Comparison of ENCODE assay signal across 8 mouse cellular contexts in the genomic region with DNA sequence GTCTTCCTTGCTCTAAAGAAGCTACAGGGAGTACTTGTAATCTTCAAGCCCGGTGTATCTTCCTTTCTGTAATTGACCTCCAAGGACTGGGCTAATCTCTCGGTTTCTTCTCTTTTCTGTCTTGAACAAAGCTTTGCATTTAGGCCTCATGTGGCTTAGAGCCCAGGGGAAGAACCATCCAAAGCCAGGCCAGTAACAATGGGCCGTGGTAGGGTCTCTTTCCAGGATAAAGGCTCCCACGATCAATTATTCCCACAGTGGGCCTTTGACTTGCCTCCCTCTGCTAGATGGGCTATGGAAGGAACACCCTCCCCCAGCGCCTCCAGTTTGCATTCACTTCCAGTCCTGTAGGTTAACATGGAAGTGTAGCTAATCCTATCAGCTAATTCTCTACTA.
DNase-seq lines count a peak whose midpoint lies in the region; ATAC-seq lines count a peak whose summit lies in the region.

No protein-coding gene starts in this region.

- H3K27me3 ChIP-seq in hindbrain, embryonic 11.5 days (ENCODE audit: control insufficient read depth, insufficient read depth, low read length), result no peaks in the 10 kb centered on the region
- H3K27me3 ChIP-seq in hindbrain, embryonic 12.5 days, result no peaks in the 10 kb centered on the region
- H3K27me3 ChIP-seq in embryonic facial prominence, embryonic 10.5 days (replicated peaks; ENCODE audit: low read depth, poor library complexity, severe bottlenecking), result no peaks in the 10 kb centered on the region
- H3K27me3 ChIP-seq in limb, embryonic 15.5 days, result no peaks in the 10 kb centered on the region

- no peak overlapping the region for H3K4me3 ChIP-seq in hindbrain, embryonic 11.5 days (ENCODE audit: low read depth, low read length)
- no peak overlapping the region for H3K4me3 ChIP-seq in hindbrain, embryonic 12.5 days
- H3K4me3 ChIP-seq in embryonic facial prominence, embryonic 10.5 days, result no peak overlapping the region
- no peak overlapping the region for H3K4me3 ChIP-seq in limb, embryonic 15.5 days

- 0 out of 2 replicates have a peak overlapping the region, but pooled peaks have one; percentile 27 for H3K27ac ChIP-seq in hindbrain, embryonic 11.5 days (ENCODE audit: low read depth, low read length)
- no peak overlapping the region for H3K27ac ChIP-seq in hindbrain, embryonic 12.5 days
- peak overlapping the region; percentile 63 for H3K27ac ChIP-seq in embryonic facial prominence, embryonic 10.5 days (replicated peaks)
- H3K27ac ChIP-seq in limb, embryonic 15.5 days, result peak overlapping the region; percentile 83

- no peak overlapping the region for H3K9ac ChIP-seq in hindbrain, embryonic 11.5 days (ENCODE audit: low read depth, low read length)
- H3K9ac ChIP-seq in hindbrain, embryonic 12.5 days, result no peak overlapping the region
- no peak overlapping the region for H3K9ac ChIP-seq in limb, embryonic 15.5 days

- no peaks in the 10 kb centered on the region for H3K9me3 ChIP-seq in hindbrain, embryonic 11.5 days (ENCODE audit: control insufficient read depth, low read length)
- H3K9me3 ChIP-seq in hindbrain, embryonic 12.5 days (replicated peaks), result no peaks in the 10 kb centered on the region
- H3K9me3 ChIP-seq in embryonic facial prominence, embryonic 10.5 days, result no peaks in the 10 kb centered on the region
- H3K9me3 ChIP-seq in limb, embryonic 15.5 days, result no peaks in the 10 kb centered on the region

- ATAC-seq in hindbrain, embryonic 11.5 days (ENCODE audit: low FRiP score), result no peak
- no peak for ATAC-seq in hindbrain, embryonic 12.5 days (ENCODE audit: low FRiP score)
- no peak for ATAC-seq in limb, embryonic 15.5 days (ENCODE audit: insufficient number of reproducible peaks, low FRiP score, low TSS enrichment, low read depth)
- no peak for ATAC-seq in monocyte, adult 5-6 weeks (replicated peaks; ENCODE audit: insufficient number of reproducible peaks, low FRiP score, low TSS enrichment, poor library complexity, severe bottlenecking)

- H3K4me1 ChIP-seq in hindbrain, embryonic 11.5 days (replicated peaks; ENCODE audit: control insufficient read depth, insufficient read depth, low read length), result no peaks in the 10 kb centered on the region; the same call in 1 of the 2 replicates
- peaks cover 18% of the 10 kb centered on the region for H3K4me1 ChIP-seq in hindbrain, embryonic 12.5 days
- peaks cover 40% of the 10 kb centered on the region for H3K4me1 ChIP-seq in embryonic facial prominence, embryonic 10.5 days
- H3K4me1 ChIP-seq in limb, embryonic 15.5 days, result peaks cover 44% of the 10 kb centered on the region

- no peak for DNase-seq in hindbrain, embryonic 11.5 days (ENCODE audit: low spot score)
- peak; percentile 31 for DNase-seq in R1 (ENCODE audit: low read depth, low spot score)
- DNase-seq in embryonic facial prominence, embryonic 10.5 days (ENCODE audit: low spot score), result no peak
- DNase-seq in right cerebral cortex, postnatal 25 days, result no peak
- no peak for DNase-seq in gastrocnemius, postnatal 25 days

- WGBS in hindbrain, embryonic 11.5 days, result 25% methylated on average over 5 of the region's 5 CpGs
- 37% methylated on average over 5 of the region's 5 CpGs for WGBS in hindbrain, embryonic 12.5 days
- 33% methylated on average over 5 of the region's 5 CpGs for WGBS in embryonic facial prominence, embryonic 10.5 days
- WGBS in limb, embryonic 15.5 days, result 74% methylated on average over 5 of the region's 5 CpGs

- no peak overlapping the region for H3K4me2 ChIP-seq in hindbrain, embryonic 11.5 days (replicated peaks; ENCODE audit: low read depth, low read length)
- H3K4me2 ChIP-seq in hindbrain, embryonic 12.5 days (replicated peaks), result no peak overlapping the region
- no peak overlapping the region for H3K4me2 ChIP-seq in limb, embryonic 15.5 days

- no peaks in the 10 kb centered on the region for H3K36me3 ChIP-seq in hindbrain, embryonic 11.5 days (ENCODE audit: control insufficient read depth, insufficient read depth, low read length)
- no peaks in the 10 kb centered on the region for H3K36me3 ChIP-seq in hindbrain, embryonic 12.5 days
- no peaks in the 10 kb centered on the region for H3K36me3 ChIP-seq in embryonic facial prominence, embryonic 10.5 days (replicated peaks)
- H3K36me3 ChIP-seq in limb, embryonic 15.5 days, result no peaks in the 10 kb centered on the region
